Mouse (Mus musculus) lung, adult 2 months (tissue): ENCODE measurements around the gene Ccl12.

Experiments used
- CTCF ChIP-seq: fragments of 200-500 bp; IDR thresholded peaks from 2 replicates; pipeline ENCODE4 v1.5.1; 2011; ENCODE audit warnings: mild to moderate bottlenecking, low read length, control low read depth; ENCODE audit not compliant: insufficient read depth
- POLR2A ChIP-seq: fragments of 200-500 bp; IDR thresholded peaks from 2 replicates; pipeline ENCODE4 v1.6.1; 2011; ENCODE audit warnings: low read depth, mild to moderate bottlenecking, control low read depth, low read length, borderline replicate concordance; ENCODE audit errors: extremely low read depth

DNA sequence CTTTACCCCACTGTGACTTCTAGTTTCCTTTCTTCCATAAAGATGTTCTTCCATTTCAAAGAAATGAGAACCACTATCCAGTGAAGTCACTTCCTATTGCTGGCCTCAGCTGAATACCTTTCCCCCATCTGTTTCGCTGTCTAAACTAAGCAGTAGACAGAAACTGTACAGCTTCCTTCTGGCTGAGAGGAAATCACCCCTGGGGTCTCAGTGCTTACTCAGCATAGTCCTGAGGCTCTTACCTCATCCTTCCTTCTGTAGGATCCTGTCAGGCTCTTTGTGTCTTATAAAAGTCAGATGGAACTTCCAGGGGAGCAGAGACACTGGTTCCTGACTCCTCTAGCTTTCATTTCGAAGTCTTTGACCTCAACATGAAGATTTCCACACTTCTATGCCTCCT is at the start of gene Ccl12:
- TF ChIP-seq POLR2A (no peak), CTCF (no peak)
